Mouse (Mus musculus): ENCODE results near the gene Ms4a5. TPM values are rescaled to one million over a fixed set of nuclear protein-coding genes. Genes with fewer than 3 reads are reported as not detected.

Gene Ms4a5
- polyA plus RNA-seq, 1 experiment from 2014 or later = not detected

GRCm38 (mm10) chr19:11235820-11236219 lies 47.9 kb downstream of the Ms4a5 start:
- DNase-seq (ENCODE audit: low spot score, missing footprints) (no peak), ATAC-seq (ENCODE audit: low FRiP score) (no peak)
- Histone ChIP-seq H3K9me3 (ENCODE audit: control insufficient read depth, low read length) (no peaks in the 10 kb centered on the region), H3K27me3 (ENCODE audit: control insufficient read depth, insufficient read depth, low read length) (no peaks in the 10 kb centered on the region), H3K27ac (ENCODE audit: low read depth, low read length) (no peak overlapping the region), H3K4me2 (no peak overlapping the region), H3K9ac (ENCODE audit: low read length) (no peak overlapping the region), H3K4me3 (ENCODE audit: low read depth, low read length) (no peak overlapping the region), H3K36me3 (ENCODE audit: control insufficient read depth, insufficient read depth, low read length) (no peaks in the 10 kb centered on the region), H3K4me1 (ENCODE audit: control insufficient read depth, insufficient read depth, low read length) (no peaks in the 10 kb centered on the region)

- Histone ChIP-seq H3K9me3 (ENCODE audit: control insufficient read depth, low read length) (no peaks in the 10 kb centered on the region), H3K27me3 (ENCODE audit: control insufficient read depth, insufficient read depth, low read length) (no peaks in the 10 kb centered on the region), H3K4me2 (no peak overlapping the region), H3K9ac (ENCODE audit: low read length) (no peak overlapping the region), H3K4me1 (ENCODE audit: control insufficient read depth, insufficient read depth, low read length) (no peaks in the 10 kb centered on the region), H3K4me3 (ENCODE audit: low read depth, low read length) (no peak overlapping the region), H3K36me3 (ENCODE audit: control insufficient read depth, insufficient read depth, low read length) (no peaks in the 10 kb centered on the region), H3K27ac (ENCODE audit: low read depth, low read length) (no peak overlapping the region)
- WGBS = 76% methylated on average over 5 of the region's 5 CpGs
- no peak for DNase-seq (ENCODE audit: low spot score, missing footprints)
- ATAC-seq (ENCODE audit: low FRiP score) = no peak
Measured at GRCm38 (mm10) chr19:11234921-11235735, 48.5 kb downstream of the Ms4a5 start.

GRCm38 (mm10) chr19:11234244-11234643 lies 49.4 kb downstream of the Ms4a5 start:
- no peak for DNase-seq (ENCODE audit: low spot score, missing footprints)
- 87% methylated on average over 5 of the region's 5 CpGs for WGBS
- Histone ChIP-seq H3K27ac (ENCODE audit: low read depth, low read length) (no peak overlapping the region), H3K9ac (ENCODE audit: low read length) (no peak overlapping the region), H3K4me1 (ENCODE audit: control insufficient read depth, insufficient read depth, low read length) (no peaks in the 10 kb centered on the region), H3K9me3 (ENCODE audit: control insufficient read depth, low read length) (no peaks in the 10 kb centered on the region), H3K4me2 (no peak overlapping the region), H3K36me3 (ENCODE audit: control insufficient read depth, insufficient read depth, low read length) (no peaks in the 10 kb centered on the region), H3K27me3 (ENCODE audit: control insufficient read depth, insufficient read depth, low read length) (no peaks in the 10 kb centered on the region), H3K4me3 (ENCODE audit: low read depth, low read length) (no peak overlapping the region)
- no peak for ATAC-seq (ENCODE audit: low FRiP score)

GRCm38 (mm10) chr19:11232348-11232747 lies 51.3 kb downstream of the Ms4a5 start, which contains the start of gene Ms4a12:
Gene Ms4a12, minus strand, starts transcription at chr19:11232448.
- ATAC-seq (ENCODE audit: low FRiP score) (no peak), DNase-seq (ENCODE audit: low spot score, missing footprints) (no peak)
- Histone ChIP-seq H3K9me3 (ENCODE audit: control insufficient read depth, low read length) (no peaks in the 10 kb centered on the region), H3K27ac (ENCODE audit: low read depth, low read length) (no peak within 1 kb of the TSS), H3K4me2 (no peak within 1 kb of the TSS), H3K4me1 (ENCODE audit: control insufficient read depth, insufficient read depth, low read length) (no peaks in the 10 kb centered on the region), H3K4me3 (ENCODE audit: low read depth, low read length) (no peak within 1 kb of the TSS), H3K9ac (ENCODE audit: low read length) (no peak within 1 kb of the TSS), H3K27me3 (ENCODE audit: control insufficient read depth, insufficient read depth, low read length) (no peaks in the 10 kb centered on the region), H3K36me3 (ENCODE audit: control insufficient read depth, insufficient read depth, low read length) (no peaks in the 10 kb centered on the region)
- 75% methylated on average over 5 of the region's 5 CpGs for WGBS

Other genes starting within 250 kb of the Ms4a5 start
- gene Ms4a8a, start 202.8 kb downstream of the Ms4a5 start, polyA plus RNA-seq (2014; fragmentation: Nextera tagmentation; extraction: Ambion mirVana) = not detected in 2 replicates
- gene 1700017D01Rik, start 153.0 kb downstream of the Ms4a5 start, polyA plus RNA-seq (2014; fragmentation: Nextera tagmentation; extraction: Ambion mirVana) = not detected in 2 replicates
- gene 1700025F22Rik, start 118.6 kb downstream of the Ms4a5 start, polyA plus RNA-seq (2014; fragmentation: Nextera tagmentation; extraction: Ambion mirVana) = not detected in 2 replicates
- not detected in 2 replicates for gene Ms4a13, start 87.1 kb downstream of the Ms4a5 start, polyA plus RNA-seq (2014; fragmentation: Nextera tagmentation; extraction: Ambion mirVana)
- not detected in 2 replicates for gene Ms4a12, start 51.4 kb downstream of the Ms4a5 start, polyA plus RNA-seq (2014; fragmentation: Nextera tagmentation; extraction: Ambion mirVana)
- not detected in 2 replicates for gene Ms4a1, start 17.6 kb downstream of the Ms4a5 start, polyA plus RNA-seq (2014; fragmentation: Nextera tagmentation; extraction: Ambion mirVana)
- 0.14 TPM in 1 of 2 replicates, not detected in the other for gene Ms4a14, start 30.6 kb upstream of the Ms4a5 start, polyA plus RNA-seq (2014; fragmentation: Nextera tagmentation; extraction: Ambion mirVana)
- 1.1 and 1.2 TPM in 2 replicates for gene Ms4a7, start 52.3 kb upstream of the Ms4a5 start, polyA plus RNA-seq (2014; fragmentation: Nextera tagmentation; extraction: Ambion mirVana)
- 1.9 and 2.0 TPM in 2 replicates for gene Ms4a4a, start 91.7 kb upstream of the Ms4a5 start, polyA plus RNA-seq (2014; fragmentation: Nextera tagmentation; extraction: Ambion mirVana)
- 0.30 TPM in 1 of 2 replicates, not detected in the other for gene Ms4a4c, start 120.9 kb upstream of the Ms4a5 start, polyA plus RNA-seq (2014; fragmentation: Nextera tagmentation; extraction: Ambion mirVana)
- not detected in 2 replicates for gene Ms4a4b, start 159.7 kb upstream of the Ms4a5 start, polyA plus RNA-seq (2014; fragmentation: Nextera tagmentation; extraction: Ambion mirVana)
- gene Ms4a6c, start 185.5 kb upstream of the Ms4a5 start, polyA plus RNA-seq (2014; fragmentation: Nextera tagmentation; extraction: Ambion mirVana) = 2.9 and 3.9 TPM in 2 replicates
- gene Gm8369, start 202.1 kb upstream of the Ms4a5 start, polyA plus RNA-seq (2014; fragmentation: Nextera tagmentation; extraction: Ambion mirVana) = not detected in 2 replicates
- 3.9 and 6.4 TPM in 2 replicates for gene Ms4a6b, start 232.6 kb upstream of the Ms4a5 start, polyA plus RNA-seq (2014; fragmentation: Nextera tagmentation; extraction: Ambion mirVana)

Measured in midbrain, embryonic 11.5 days (tissue).